Mouse (Mus musculus): ENCODE measurements around the gene Cplx2. TPM values are rescaled to one million over a fixed set of nuclear protein-coding genes. Genes with fewer than 3 reads are reported as not detected.

The Cplx2 gene
- polyA plus RNA-seq, 1 experiment from 2014 or later: 4.0 TPM

DNA sequence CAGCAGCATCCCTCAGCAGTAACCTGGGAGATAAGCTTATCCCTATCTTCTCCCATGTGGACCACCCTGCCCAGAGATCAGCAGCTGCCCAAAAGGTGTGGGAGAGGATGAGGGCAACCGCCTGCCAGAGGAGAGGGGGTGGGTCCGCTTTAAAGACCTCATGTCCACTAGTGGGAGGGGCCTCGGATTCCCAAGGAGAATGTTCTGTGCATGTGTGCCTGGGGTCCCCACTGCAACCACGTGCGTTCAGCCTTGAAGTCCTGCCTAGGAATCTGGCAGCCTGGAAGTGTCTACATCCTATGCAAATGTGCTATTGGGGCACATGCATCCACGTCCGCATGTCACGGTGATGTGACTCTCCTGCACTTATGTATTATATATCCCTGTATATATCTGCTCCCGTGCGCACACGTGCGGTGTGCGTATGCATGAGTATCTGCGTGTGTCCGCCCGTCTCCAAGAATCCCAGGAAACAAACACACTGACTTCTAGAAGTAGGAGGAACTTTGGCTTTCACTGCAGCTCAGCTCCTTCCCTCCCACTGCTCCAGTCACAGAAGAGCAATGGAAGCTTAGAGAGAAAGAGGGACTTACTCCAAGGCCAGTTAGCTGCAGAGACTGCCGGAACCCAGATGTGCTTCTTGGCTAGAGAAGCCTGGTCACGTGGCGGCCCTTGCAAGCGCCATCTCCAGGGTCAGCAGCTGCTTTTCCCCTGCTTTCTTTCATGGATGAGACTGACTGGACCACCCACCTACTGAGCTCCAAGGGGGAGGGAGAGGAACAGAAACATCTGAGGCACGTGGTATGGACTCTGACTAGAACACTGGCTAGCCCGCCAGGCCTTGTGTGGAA is 39.1 kb upstream of the Cplx2 start:
- H3K27me3 ChIP-seq (ENCODE audit: control insufficient read depth, insufficient read depth, low read length): no peaks in the 10 kb centered on the region
- H3K36me3 ChIP-seq (ENCODE audit: control insufficient read depth, insufficient read depth, low read length): no peaks in the 10 kb centered on the region
- 43% methylated on average over 22 of the region's 22 CpGs for WGBS
- no peak overlapping the region for H3K4me3 ChIP-seq (replicated peaks; ENCODE audit: low read length)
- peak; percentile 86 for ATAC-seq (ENCODE audit: insufficient read depth, low FRiP score)
- peak overlapping the region; percentile 20; the same call in 1 of the 2 replicates for H3K4me2 ChIP-seq (ENCODE audit: low read depth, low read length)
- H3K9ac ChIP-seq (ENCODE audit: low read length): no peak overlapping the region
- H3K4me1 ChIP-seq (ENCODE audit: control insufficient read depth, insufficient read depth, low read length): peaks cover 7% of the 10 kb centered on the region
- peak overlapping the region; percentile 82 for H3K27ac ChIP-seq (ENCODE audit: low read length)
- H3K9me3 ChIP-seq (replicated peaks; ENCODE audit: control insufficient read depth, low read length): no peaks in the 10 kb centered on the region

DNA sequence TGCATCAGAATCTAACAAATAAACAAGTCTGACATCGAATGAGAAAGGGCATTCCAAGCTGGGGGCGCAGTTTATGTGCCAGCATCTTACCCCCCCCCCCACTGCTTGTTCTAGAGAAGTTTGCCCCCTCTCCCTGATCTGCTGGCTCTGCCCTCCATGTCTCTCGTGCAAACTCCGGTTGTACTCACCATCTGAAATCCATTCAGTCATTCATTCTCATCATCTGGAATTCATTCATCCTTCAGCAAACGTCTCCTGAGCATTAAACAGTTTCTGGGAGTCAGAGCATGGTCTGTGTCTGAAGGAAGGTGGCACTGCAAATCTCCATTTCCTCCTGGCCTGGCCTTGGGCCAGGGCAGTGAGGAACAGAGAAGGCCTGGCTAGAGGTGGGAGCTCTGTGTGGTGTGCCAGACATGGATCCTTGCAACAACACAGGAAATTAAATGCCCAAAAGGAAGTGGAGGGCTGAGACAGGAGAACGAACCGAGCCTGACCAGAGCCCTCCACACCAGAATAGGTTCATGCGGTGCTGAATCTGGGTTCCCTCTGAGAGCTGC is 38.1 kb upstream of the Cplx2 start:
- Histone ChIP-seq H3K36me3 (ENCODE audit: control insufficient read depth, insufficient read depth, low read length) (no peaks in the 10 kb centered on the region), H3K9me3 (replicated peaks; ENCODE audit: control insufficient read depth, low read length) (no peaks in the 10 kb centered on the region), H3K9ac (ENCODE audit: low read length) (no peak overlapping the region), H3K27ac (ENCODE audit: low read length) (peak overlapping the region; percentile 82), H3K4me2 (ENCODE audit: low read depth, low read length) (no peak overlapping the region), H3K27me3 (ENCODE audit: control insufficient read depth, insufficient read depth, low read length) (no peaks in the 10 kb centered on the region), H3K4me3 (replicated peaks; ENCODE audit: low read length) (no peak overlapping the region), H3K4me1 (ENCODE audit: control insufficient read depth, insufficient read depth, low read length) (peaks cover 7% of the 10 kb centered on the region)
- ATAC-seq (ENCODE audit: insufficient read depth, low FRiP score): no peak
- WGBS: 70% methylated on average over 8 of the region's 8 CpGs

DNA sequence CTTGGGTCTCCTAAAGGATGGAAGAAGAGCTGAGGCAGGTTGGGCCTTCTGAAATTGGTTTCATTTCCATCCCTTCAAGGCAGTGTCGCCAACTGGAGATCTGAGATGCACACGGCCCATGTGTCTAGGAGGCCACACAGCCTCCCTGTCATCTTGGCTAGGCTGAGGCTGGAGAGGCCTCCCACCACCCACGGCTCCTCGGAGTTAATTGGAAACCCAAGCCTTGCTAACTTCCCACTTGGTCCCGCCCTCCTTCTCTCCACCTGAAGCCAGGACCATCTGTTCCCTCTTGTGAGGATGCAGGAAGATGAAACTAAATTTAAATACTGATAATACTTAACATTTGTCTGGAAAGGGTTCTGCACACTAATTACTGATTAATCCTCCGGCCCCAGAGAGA is 34.1 kb upstream of the Cplx2 start:
- Histone ChIP-seq H3K4me1 (ENCODE audit: control insufficient read depth, insufficient read depth, low read length) (no peaks in the 10 kb centered on the region), H3K4me2 (ENCODE audit: low read depth, low read length) (no peak overlapping the region), H3K27ac (ENCODE audit: low read length) (no peak overlapping the region), H3K9ac (ENCODE audit: low read length) (no peak overlapping the region), H3K4me3 (replicated peaks; ENCODE audit: low read length) (no peak overlapping the region), H3K9me3 (replicated peaks; ENCODE audit: control insufficient read depth, low read length) (no peaks in the 10 kb centered on the region), H3K36me3 (ENCODE audit: control insufficient read depth, insufficient read depth, low read length) (no peaks in the 10 kb centered on the region), H3K27me3 (ENCODE audit: control insufficient read depth, insufficient read depth, low read length) (no peaks in the 10 kb centered on the region)
- ATAC-seq (ENCODE audit: insufficient read depth, low FRiP score): no peak
- whole genome bisulfite sequencing: 69% methylated on average over 6 of the region's 6 CpGs

DNA sequence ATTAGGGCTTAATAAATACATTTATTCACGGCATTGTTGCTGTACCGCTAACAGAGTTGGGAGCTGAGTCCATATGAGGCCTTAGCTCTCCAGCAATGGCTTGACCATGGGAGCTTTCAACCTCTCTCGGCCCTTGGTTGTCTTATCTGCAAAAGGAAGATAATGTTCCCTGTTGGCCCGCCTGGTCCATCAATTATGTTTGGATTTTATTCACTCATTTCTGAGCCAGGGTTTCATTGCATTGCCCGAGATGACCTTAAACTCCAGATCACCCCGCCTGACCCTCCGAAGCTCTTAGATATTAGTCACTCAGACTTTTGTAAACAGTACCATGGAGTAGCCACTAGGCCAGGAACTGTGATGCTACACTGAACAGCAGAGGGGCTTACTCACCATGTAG is 33.6 kb upstream of the Cplx2 start:
- Histone ChIP-seq H3K27me3 (ENCODE audit: control insufficient read depth, insufficient read depth, low read length) (no peaks in the 10 kb centered on the region), H3K27ac (ENCODE audit: low read length) (no peak overlapping the region), H3K4me2 (ENCODE audit: low read depth, low read length) (no peak overlapping the region), H3K36me3 (ENCODE audit: control insufficient read depth, insufficient read depth, low read length) (no peaks in the 10 kb centered on the region), H3K9ac (ENCODE audit: low read length) (no peak overlapping the region), H3K4me3 (replicated peaks; ENCODE audit: low read length) (no peak overlapping the region), H3K9me3 (replicated peaks; ENCODE audit: control insufficient read depth, low read length) (no peaks in the 10 kb centered on the region), H3K4me1 (ENCODE audit: control insufficient read depth, insufficient read depth, low read length) (no peaks in the 10 kb centered on the region)
- ATAC-seq (ENCODE audit: insufficient read depth, low FRiP score): no peak
- 48% methylated on average over 7 of the region's 7 CpGs for WGBS

DNA sequence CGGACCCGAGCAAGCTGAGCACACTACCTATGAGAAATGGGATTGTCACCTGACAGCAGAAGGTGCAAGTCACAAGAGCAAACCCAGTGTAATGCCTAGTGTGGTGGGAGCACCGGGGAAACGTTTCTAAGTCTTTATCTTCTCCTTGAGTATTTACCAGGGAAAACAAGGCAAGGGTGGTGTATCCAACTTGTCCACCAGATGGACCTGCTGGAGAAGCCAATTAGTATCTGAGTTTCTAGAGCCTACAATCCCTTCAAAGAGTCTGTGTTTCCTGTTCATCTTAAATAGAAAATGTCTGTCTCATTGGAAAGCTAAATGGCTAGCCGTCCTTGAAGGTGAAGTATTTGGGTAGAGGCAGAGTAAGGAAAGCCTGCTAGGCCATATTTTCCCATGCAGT is 32.3 kb upstream of the Cplx2 start:
- H3K4me1 ChIP-seq (ENCODE audit: control insufficient read depth, insufficient read depth, low read length): no peaks in the 10 kb centered on the region
- WGBS: 77% methylated on average over 5 of the region's 5 CpGs

DNA sequence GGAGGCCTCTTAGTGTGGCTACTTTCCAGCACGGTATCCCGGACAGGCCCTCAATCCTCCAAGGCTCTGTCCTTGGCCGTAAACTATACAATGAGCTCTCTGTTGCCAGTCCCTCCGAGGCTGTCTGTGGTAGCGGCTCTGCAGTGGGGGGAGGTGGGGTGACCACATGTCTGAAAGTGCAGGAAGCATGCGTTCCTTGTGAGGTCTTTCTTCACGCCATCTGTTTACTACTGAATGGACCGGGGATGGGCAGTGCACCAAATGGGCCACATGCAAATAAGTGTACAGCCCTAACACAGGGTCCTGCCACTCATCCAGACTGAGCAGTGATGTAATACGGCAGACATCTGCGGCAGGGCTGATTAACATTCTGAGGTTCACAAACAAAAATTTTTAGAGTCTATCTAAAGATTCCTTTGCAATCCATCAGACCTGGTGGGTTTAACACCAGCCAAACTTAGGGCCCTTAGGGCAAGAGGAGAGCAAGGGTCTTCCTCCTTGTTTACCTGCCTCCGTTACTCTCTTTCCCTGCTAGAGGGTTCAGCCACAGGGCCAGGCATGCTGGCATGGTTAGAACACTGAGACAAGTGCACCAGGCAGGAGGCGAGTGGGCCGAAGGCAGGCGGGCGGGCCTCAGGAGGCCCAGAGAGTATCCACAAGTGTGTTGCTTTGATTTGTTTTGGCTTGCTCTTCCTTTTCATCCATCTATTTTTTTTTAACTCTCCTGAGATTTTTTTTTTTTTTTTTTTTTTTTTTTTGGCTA is 25.1 kb upstream of the Cplx2 start:
- Histone ChIP-seq H3K36me3 (ENCODE audit: control insufficient read depth, insufficient read depth, low read length) (no peaks in the 10 kb centered on the region), H3K9ac (ENCODE audit: low read length) (no peak overlapping the region), H3K27ac (ENCODE audit: low read length) (no peak overlapping the region), H3K4me2 (ENCODE audit: low read depth, low read length) (no peak overlapping the region), H3K9me3 (replicated peaks; ENCODE audit: control insufficient read depth, low read length) (0 out of 2 replicates have a peak, but pooled peaks cover 5% of the 10 kb centered on the region), H3K4me3 (replicated peaks; ENCODE audit: low read length) (no peak overlapping the region), H3K27me3 (ENCODE audit: control insufficient read depth, insufficient read depth, low read length) (no peaks in the 10 kb centered on the region), H3K4me1 (ENCODE audit: control insufficient read depth, insufficient read depth, low read length) (no peaks in the 10 kb centered on the region)
- ATAC-seq (ENCODE audit: insufficient read depth, low FRiP score): peak; percentile 44; the same call in 1 of the 2 replicates
- WGBS: 77% methylated on average over 15 of the region's 15 CpGs

More for the DNA sequence above, 32.3 kb upstream of the Cplx2 start:
- H3K9ac ChIP-seq (ENCODE audit: low read length): no peak overlapping the region
- H3K36me3 ChIP-seq (ENCODE audit: control insufficient read depth, insufficient read depth, low read length): no peaks in the 10 kb centered on the region
- H3K27me3 ChIP-seq (ENCODE audit: control insufficient read depth, insufficient read depth, low read length): no peaks in the 10 kb centered on the region
- no peak overlapping the region for H3K27ac ChIP-seq (ENCODE audit: low read length)
- no peak for ATAC-seq (ENCODE audit: insufficient read depth, low FRiP score)
- no peaks in the 10 kb centered on the region for H3K9me3 ChIP-seq (replicated peaks; ENCODE audit: control insufficient read depth, low read length)
- no peak overlapping the region for H3K4me3 ChIP-seq (replicated peaks; ENCODE audit: low read length)
- no peak overlapping the region for H3K4me2 ChIP-seq (ENCODE audit: low read depth, low read length)

DNA sequence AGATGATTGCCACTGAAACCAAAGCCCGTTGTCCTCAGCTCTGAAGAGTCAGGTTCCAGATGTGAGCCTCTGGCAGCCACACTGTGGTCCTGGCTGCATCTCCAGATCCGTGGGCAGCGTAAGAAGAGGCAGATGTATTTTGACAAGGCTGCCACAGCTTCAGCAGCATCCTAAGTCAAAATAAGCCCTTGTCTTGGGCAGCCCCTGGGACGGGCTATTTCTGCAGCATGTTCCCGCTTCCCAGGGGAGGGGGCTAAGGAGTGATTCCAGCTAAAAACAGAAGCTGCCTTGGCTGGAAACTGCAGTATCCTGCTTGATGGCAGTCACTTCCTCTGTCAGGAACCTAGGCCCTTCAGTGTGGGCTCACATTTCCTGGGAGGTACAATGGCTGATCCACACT is 23.1 kb upstream of the Cplx2 start:
- Histone ChIP-seq H3K27ac (ENCODE audit: low read length) (no peak overlapping the region), H3K9me3 (replicated peaks; ENCODE audit: control insufficient read depth, low read length) (0 out of 2 replicates have a peak, but pooled peaks cover 5% of the 10 kb centered on the region), H3K9ac (ENCODE audit: low read length) (no peak overlapping the region), H3K27me3 (ENCODE audit: control insufficient read depth, insufficient read depth, low read length) (no peaks in the 10 kb centered on the region), H3K4me1 (ENCODE audit: control insufficient read depth, insufficient read depth, low read length) (no peaks in the 10 kb centered on the region), H3K36me3 (ENCODE audit: control insufficient read depth, insufficient read depth, low read length) (no peaks in the 10 kb centered on the region), H3K4me3 (replicated peaks; ENCODE audit: low read length) (no peak overlapping the region), H3K4me2 (ENCODE audit: low read depth, low read length) (no peak overlapping the region)
- no peak for ATAC-seq (ENCODE audit: insufficient read depth, low FRiP score)
- 74% methylated on average over 5 of the region's 5 CpGs for WGBS

DNA sequence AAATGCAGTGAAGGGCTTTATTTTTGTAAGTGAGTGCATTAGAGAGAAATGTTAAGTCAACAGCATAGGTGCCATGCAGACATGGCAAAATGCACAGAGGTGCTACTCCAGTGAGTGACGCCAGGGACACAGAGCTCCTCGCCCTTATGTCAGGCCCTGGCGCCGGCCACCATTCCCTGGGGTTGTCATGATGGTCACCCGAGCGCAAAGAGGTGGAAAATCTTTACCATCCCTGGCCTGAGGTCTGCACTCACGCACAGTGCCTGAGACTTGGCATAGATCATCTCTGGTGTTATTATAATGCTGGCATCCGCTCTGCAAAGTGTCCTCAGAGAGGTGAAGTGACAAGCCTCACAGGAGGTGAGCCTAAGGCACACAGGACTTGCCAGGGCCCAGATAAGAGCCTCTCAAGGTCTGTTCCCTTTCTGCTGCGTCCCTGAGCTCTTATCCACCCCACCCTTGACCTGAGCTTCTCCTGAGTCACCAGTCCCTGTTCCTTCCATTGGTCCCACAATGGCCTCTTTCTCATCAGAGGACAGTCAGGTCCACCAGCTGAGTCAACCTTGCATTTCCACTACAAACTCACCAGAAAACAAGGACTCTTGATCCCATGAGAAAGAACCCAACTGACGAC is 21.9 kb upstream of the Cplx2 start:
- no peaks in the 10 kb centered on the region for H3K27me3 ChIP-seq (ENCODE audit: control insufficient read depth, insufficient read depth, low read length)
- H3K36me3 ChIP-seq (ENCODE audit: control insufficient read depth, insufficient read depth, low read length): no peaks in the 10 kb centered on the region
- WGBS: 78% methylated on average over 10 of the region's 10 CpGs
- H3K9me3 ChIP-seq (replicated peaks; ENCODE audit: control insufficient read depth, low read length): 0 out of 2 replicates have a peak, but pooled peaks cover 5% of the 10 kb centered on the region
- no peak overlapping the region for H3K4me2 ChIP-seq (ENCODE audit: low read depth, low read length)
- H3K4me1 ChIP-seq (ENCODE audit: control insufficient read depth, insufficient read depth, low read length): no peaks in the 10 kb centered on the region
- no peak for ATAC-seq (ENCODE audit: insufficient read depth, low FRiP score)
- H3K9ac ChIP-seq (ENCODE audit: low read length): no peak overlapping the region
- no peak overlapping the region for H3K4me3 ChIP-seq (replicated peaks; ENCODE audit: low read length)
- no peak overlapping the region for H3K27ac ChIP-seq (ENCODE audit: low read length)

Measured in stomach, embryonic 16.5 days (tissue).